Mouse (Mus musculus) kidney, adult 8-10 months (tissue): Measurements from ENCODE around the gene Scfd2.

ENCODE experiments used
- DNase-seq, 2 experiments: peaks; one replicate each; pipeline ENCODE4 v3.0.0; 2022

Scfd2 gene

GRCm38 (mm10) chr5:74455510-74456269 is 75.9 kb downstream of the Scfd2 start:
- no peak for DNase-seq

DNA sequence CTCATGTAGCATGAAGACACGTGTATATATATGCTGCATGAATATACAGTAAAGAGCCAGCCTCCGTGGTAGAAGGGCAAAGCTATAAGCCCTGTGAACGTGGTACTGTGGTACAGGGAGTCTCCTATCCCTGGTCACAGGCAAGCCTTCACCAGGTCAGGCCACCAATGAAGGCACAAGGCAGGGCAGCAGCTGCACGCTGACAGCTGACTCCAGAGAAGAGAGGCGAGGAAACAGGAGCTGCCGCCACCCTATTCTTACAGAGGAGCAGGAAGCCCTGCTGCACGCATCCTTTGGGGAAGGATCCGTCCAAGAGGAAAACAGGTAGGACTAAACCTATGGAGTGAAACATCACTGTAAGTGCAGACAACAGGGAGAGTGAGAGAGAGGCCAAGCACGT is 76.5 kb downstream of the Scfd2 start:
- no peak for DNase-seq

DNA sequence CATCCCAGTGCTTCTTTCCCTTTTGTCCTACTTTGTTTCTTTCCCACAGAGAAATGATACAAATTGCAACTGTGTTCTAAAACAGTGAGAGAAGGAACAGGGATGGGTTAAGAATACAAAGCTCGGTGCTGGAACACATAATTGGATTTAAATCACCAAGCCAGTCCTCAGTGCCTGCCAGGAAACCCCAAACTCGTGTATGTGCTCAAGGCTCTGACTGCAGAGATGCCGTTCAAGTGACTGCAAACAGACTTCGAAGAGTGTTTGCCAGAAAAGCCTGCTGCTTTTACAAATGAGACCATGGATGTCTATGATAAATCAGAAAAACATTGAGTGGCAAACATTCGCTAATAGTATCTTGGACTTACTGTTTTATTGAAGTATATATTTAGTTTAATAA is 80.6 kb downstream of the Scfd2 start:
- DNase-seq, result no peak

- DNase-seq, result no peak
These were observed 83.8 kb downstream of the Scfd2 start for GRCm38 (mm10) chr5:74447517-74448334.

DNA sequence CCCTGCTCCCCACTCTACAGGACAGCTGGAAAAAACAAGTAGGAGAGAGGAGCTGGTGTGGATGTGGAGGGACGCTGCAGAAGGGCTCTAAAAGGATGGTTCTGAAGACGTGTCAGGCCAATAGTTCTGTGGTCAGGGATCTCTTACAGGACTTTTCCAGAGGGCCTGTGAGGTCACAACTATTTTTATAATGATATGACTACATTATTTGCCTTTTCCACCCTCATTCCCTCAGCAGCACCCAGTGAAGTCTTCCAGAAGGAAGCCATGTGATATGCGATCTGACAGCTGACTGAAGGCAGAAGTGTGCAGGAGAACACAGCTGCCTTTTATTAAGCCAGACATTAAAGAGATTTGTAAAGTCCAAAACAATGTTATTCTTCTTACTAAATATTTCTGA is 85.7 kb downstream of the Scfd2 start:
- no peak for DNase-seq

DNA sequence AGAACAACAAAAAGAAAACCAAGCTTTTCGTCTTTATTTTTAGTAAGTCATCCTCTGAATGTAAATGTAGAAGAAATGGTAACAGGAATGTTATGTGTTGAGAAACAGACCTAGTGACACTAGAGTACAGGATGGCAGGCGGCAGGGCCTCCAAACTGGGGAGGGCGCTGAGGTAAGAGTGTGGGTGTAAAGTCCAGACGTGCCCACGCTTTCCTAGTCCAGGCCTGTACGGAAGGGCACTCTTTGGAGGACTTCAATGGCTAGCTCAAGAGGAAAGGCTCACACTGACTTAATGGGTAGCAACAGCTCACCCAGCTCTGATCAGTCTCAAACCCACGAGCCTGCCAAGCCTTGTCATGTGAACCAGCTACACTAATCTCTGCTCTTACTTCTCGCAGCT is 93.2 kb downstream of the Scfd2 start:
- DNase-seq, result no peak

DNA sequence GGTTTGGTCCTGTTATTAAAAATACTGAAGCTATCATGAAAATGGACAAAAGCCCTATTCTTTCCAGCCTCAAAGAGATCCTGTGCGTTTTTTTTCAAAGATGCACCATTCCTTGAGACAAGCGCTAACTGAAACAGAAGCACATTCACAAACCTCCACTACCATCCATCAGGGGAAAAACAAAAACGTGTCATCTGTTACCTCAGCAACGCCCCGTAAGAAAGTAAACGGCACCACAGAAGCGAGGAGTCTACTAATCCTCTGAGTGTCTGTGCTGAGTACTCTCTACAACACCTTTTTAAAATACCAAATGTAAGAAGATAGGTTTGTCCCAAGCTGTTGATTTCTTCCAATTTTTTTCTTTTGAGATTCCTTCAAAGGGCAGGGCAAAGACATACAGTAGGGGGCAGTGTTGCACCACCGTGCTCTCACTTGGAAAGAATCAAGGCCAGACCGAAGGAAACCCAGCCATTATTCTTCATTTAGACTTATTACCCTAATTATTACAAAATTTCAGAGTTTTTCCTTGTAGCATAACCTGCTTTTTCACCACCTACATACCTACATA is 97.9 kb downstream of the Scfd2 start:
- peak; percentile 31 to 77 for DNase-seq

GRCm38 (mm10) chr5:74432879-74433539 is 98.5 kb downstream of the Scfd2 start:
- DNase-seq, result no peak

GRCm38 (mm10) chr5:74420615-74421132 is 110.9 kb downstream of the Scfd2 start:
- no peak for DNase-seq

GRCm38 (mm10) chr5:74412557-74412956 is 119.0 kb downstream of the Scfd2 start:
- no peak for DNase-seq

GRCm38 (mm10) chr5:74404887-74405286 is 126.7 kb downstream of the Scfd2 start:
- no peak for DNase-seq

DNA sequence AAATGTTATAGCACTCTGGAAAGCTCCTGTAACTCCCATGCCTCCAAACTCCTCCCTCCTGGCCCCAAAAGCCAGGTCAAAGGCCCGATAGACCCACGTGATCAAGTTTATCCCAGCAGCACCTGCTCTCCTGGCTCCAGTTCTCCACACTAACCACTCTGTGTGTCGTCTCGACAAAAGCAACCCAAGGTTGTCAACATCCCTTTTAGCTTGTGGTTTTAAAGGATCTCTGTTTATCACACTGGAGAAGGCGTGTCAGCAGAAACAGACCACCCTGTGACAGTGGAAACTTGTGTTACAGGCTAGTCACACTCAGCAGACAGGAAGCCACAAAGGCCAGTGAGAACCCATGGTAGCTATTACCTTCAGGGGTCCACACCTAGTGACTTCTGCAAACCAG is 127.5 kb downstream of the Scfd2 start:
- no peak for DNase-seq

- DNase-seq, result no peak
These were observed 128.9 kb downstream of the Scfd2 start for GRCm38 (mm10) chr5:74402626-74403025.

DNA sequence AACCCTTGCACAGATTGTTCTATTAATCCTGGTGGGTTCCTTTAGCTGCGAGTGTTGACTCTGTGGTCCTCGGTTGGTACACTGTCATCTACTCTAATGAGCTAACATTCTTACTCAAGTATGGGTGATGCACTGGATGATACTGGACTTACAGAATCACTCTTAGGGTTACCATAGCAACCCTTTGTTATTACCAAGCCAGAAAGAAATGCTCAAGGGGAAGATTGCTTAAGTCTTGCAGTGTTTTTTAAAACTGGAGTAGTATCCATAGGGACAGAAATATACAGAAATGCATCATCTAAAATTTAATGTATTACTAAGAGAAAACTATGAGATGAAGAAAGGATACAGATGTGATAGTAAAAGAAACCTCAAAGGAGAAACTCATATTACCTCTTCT is 139.8 kb downstream of the Scfd2 start:
- no peak for DNase-seq

DNA sequence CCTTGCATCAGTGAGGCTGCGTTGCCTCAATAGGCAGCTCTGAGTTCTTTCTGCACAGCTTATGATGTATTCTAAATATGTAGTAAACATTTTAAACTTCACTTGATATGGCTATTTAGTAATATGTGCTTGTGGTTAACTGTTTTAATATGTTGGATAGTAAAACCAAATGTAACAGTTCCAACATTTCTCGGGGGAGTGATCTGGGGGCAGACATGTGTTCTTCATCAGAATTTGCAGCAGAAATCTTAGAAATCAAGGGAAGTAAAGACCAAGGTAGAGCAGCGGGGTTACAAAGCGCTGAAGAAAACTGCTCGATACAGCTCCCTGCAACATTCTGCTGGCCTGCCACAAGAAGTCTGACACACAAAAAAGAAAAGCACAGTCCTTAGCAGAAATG is 140.2 kb downstream of the Scfd2 start:
- no peak for DNase-seq

- DNase-seq, result no peak
These were observed 142.7 kb downstream of the Scfd2 start for GRCm38 (mm10) chr5:74388849-74389248.

- no peak for DNase-seq
These were observed 143.5 kb downstream of the Scfd2 start for GRCm38 (mm10) chr5:74388101-74388500.

GRCm38 (mm10) chr5:74387143-74387886 is 144.2 kb downstream of the Scfd2 start:
- no peak for DNase-seq

DNA sequence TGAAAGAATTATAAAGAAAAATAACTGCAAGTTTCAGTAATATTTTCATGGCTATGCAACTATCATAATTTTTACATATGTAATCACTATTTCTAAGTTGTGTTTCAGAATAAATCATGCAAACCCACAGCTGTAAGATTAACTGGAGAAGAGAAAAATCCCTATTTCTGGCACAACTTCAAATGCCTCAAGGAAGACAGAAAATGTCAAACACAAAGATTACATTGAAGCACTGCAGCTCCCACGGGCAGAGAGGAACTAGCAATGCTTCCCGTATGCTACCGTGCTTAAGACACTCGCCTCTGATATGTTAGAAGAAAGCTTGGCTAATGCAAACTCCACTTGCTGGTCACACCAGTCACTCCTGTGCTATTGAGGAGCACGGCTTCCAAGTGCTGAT is 151.5 kb downstream of the Scfd2 start:
- no peak for DNase-seq

DNA sequence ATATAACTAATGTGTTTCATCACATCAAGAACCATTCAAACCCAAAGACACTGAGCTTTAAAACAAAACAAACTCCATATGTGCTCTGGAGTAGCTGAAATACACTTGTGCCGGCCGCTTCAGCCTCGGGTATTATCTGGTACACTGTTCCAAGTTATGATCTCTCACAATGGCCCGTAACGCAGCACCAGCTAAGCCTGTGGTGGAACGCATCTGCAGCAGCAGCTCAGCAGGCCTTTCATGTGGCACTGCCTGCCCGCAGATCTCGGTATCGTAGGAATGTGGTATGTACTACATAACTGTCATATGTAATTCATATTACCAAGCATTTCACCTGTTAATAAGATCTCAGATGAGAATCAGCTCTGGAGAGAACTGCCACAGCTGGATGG is 164.9 kb downstream of the Scfd2 start:
- no peak for DNase-seq

GRCm38 (mm10) chr5:74365984-74366709 is 165.4 kb downstream of the Scfd2 start:
- DNase-seq, result no peak

DNA sequence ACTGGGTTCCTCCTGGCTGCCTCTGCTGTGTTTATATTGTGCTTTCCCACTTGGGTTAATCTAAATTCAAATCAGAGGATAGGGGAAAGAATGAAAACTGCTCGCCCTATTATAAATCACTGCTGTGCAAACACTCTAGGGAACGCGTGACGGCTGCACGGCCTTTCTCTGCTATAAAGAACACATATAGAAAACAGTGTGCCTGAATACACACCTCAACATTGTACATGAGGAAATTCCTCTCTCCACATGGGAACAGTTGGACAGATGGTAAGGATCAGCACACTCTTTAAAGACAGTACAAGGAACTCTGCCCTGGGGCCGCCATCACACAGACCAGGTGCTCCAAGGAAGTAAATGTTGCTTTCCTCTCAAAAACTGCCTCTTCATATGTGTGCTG is 166.2 kb downstream of the Scfd2 start:
- no peak for DNase-seq
